Mouse (Mus musculus) gastrocnemius, adult 2 months (tissue): ENCODE measurements around the gene Lgals3bp. TPM values are rescaled to one million over a fixed set of nuclear protein-coding genes. Genes with fewer than 3 reads are reported as not detected.
"Not testable (repeated sequence)": the region's sequence is repeated elsewhere in the genome, so short reads cannot be mapped to it uniquely, and the experiment has no call there.

ENCODE experiments used
- DNase-seq: peaks from one replicate; pipeline ENCODE4 v3.0.0; 2022
- H3K27ac ChIP-seq: fragments of 200-600 bp; 2 replicates; pipeline ENCODE4 v1.8.1; 2022; ENCODE audit warnings: mild to moderate bottlenecking
- H3K4me3 ChIP-seq: fragments of 200-600 bp; 2 replicates; pipeline ENCODE4 v1.8.1; 2022; ENCODE audit warnings: mild to moderate bottlenecking, moderate library complexity
- CTCF ChIP-seq: fragments of 200-600 bp; IDR thresholded peaks from 2 replicates; pipeline ENCODE4 v1.8.1; 2022; ENCODE audit warnings: antibody characterized with exemption, mild to moderate bottlenecking, moderate library complexity
- intact Hi-C: fragments of 180-260 bp; cut with DNase I; formaldehyde crosslinking; loops from one replicate; pipeline ENCODE4 v1.15.1; 2025
- total RNA-seq, 2 experiments: library from RNA; stranded (reverse); gene quantifications; 2 replicates each; pipeline ENCODE4 v1.2.3; 2021

Gene Lgals3bp
- total RNA-seq, 2 experiments from 2014 or later = 12.0 to 17.0 TPM

DNA sequence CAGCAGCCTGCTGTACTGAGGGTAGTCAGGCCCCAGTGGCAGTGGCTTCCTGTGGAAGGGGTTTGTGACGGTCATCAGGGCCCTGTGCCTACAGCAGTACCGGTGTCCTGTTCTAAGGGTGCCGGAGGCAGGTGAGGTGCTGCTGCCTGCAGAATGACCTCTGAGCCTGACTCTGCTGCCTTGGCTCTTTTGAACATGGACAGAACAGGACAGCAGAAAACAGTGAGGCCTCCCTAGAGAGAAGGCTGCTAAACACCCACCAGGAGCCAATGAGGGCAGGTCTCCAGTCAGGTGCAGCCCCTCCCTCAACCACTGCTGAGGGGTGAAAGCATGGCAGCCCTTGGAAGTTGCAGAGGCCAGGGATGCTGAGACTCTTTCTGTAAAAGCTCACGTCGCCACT, 4.6 kb upstream of the Lgals3bp start:
- Histone ChIP-seq H3K4me3 (no peak overlapping the region), H3K27ac (no peak overlapping the region)
- DNase-seq = peak; percentile 15
- TF ChIP-seq CTCF = no peak
- intact Hi-C loops = no loop called here

DNA sequence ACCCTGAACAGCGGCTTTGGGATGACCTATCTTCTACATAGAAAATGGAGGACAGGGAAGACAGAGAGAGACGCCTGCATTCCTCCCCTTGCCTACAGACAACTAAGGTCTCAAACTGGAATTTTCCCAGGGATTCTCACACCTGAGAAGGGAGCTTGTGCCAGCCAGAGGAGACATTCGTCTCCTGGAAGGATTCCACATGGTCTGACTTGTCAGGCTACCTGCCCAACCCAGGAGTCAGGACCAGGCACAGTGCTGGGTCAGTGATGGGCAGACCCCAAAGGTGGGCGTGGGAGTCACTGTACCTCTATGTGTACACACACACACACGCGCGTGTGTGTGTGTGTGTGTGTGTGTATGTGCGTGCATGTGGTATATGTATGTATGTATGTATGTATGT, 3.4 kb upstream of the Lgals3bp start:
- DNase-seq = peak; percentile 14
- H3K27ac ChIP-seq = no peak overlapping the region
- intact Hi-C loops = no loop called here
- H3K4me3 ChIP-seq = no peak overlapping the region
- TF ChIP-seq CTCF = no peak

DNA sequence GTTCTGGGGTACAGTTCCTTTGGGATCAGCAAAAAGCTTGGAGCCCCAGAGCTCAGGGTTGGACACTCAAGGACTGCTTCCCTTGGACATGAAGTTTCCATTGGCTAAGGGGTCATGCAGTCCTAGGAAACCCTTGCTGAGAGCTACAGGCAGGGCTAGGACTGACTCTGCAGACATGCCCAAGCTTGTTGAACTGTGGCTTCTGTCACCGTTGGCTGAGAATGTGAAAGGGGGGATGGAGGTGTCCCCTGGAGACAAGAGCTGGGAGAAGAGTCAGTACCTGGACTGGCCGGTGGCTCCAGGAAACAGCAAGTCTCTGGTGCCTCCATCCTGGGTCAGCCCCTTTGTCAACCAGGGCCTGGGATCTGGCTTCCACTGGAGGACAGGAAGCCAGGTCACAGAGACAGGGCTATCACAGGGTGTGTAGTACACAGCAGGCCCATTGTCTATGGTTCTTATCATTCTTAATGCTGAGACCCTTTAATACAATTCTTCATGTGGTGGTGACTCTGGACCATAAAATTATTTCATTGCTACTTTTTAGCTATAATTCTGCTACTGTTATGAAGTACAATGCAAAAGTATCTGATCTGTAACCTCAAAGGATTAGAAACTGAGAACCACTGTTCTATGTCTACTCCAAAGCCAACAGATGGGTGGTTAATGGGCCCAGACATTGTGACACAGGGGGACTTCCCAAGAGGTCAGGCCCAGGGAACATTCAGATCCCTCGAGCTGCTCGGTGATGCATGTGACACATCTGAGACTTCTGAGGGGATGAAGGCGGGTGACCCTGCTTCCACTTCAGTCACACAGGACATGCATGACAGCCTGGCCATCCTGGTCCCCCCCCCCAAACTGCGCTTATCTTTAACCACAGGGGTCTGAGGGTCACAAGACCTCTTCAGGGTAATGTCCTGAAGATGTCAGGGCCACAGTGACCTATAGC, 2.3 kb upstream of the Lgals3bp start:
- intact Hi-C loops = no loop called here
- Histone ChIP-seq H3K4me3 (no peak overlapping the region), H3K27ac (no peak overlapping the region)
- peak; percentile 14 for DNase-seq
- TF ChIP-seq CTCF = no peak

DNA sequence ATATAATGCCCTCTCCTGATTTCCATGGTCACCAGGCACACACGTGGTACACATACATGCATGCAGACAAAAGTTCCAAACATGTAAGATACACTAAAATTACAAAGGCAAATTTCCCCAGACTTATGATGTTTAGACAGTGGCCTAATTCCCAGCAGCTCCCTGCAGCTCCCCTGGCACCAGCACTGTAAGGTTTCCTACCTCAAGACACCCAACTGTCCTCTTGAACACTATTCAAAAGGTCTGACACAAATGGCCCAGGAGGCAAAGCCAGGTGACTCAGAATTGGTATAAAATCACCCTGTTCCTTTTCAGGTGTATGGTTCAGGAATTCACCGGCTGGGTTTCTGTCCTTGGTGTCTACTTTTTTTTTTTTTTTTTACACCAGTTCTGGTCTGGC, 1.3 kb upstream of the Lgals3bp start:
- TF ChIP-seq CTCF = no peak
- DNase-seq = peak; percentile 2
- intact Hi-C loops = no loop called here
- Histone ChIP-seq H3K4me3 (no peak overlapping the region), H3K27ac (peak overlapping the region; percentile 91; the same call in 1 of the 2 replicates)

DNA sequence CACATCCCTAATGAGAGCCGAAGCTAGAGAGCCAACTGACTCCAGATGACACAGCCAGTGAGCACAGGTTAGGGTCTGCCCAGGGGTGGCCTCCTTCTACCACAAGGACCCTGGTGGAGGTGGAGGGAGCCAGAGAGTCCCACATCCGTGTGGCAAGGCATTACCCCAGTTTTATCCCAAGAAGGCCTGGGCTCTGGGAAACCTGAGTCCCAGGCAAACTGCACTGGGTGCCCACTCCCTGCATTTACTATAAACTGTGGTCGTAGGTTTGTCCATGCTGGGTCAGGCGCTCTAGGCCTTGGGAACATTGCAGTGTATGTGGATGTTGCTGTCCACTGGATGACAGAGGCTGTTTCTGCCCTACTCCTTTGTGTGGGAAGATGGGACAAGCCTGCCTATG, 697 bp downstream of the Lgals3bp start:
- DNase-seq = no peak
- no peak for TF ChIP-seq CTCF
- Histone ChIP-seq H3K27ac (peak overlapping the region; percentile 91), H3K4me3 (peak overlapping the region; percentile 73)
- intact Hi-C loops = no loop called here

DNA sequence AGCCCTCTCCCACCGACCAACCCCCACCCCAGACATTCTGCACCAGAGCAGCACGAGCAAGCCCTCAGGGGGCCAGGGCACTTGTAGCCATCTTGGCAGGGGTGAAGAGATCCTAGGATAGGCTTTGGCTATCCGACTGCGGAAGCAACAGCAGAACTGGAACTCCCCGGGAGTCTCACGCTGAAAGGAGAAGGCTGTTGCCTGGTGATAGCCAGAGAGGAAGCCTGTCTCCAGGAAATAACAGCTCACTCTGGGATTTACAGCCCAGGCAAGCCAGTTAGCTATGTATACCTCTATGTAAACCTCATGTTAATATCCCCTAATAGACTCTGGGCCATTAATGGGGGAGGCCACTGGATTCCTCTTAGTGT, 1.3 kb downstream of the Lgals3bp start:
- Histone ChIP-seq H3K27ac (peak overlapping the region; percentile 91), H3K4me3 (peak overlapping the region; percentile 73)
- DNase-seq = peak; percentile 24
- intact Hi-C loops = no loop called here
- TF ChIP-seq CTCF = no peak

DNA sequence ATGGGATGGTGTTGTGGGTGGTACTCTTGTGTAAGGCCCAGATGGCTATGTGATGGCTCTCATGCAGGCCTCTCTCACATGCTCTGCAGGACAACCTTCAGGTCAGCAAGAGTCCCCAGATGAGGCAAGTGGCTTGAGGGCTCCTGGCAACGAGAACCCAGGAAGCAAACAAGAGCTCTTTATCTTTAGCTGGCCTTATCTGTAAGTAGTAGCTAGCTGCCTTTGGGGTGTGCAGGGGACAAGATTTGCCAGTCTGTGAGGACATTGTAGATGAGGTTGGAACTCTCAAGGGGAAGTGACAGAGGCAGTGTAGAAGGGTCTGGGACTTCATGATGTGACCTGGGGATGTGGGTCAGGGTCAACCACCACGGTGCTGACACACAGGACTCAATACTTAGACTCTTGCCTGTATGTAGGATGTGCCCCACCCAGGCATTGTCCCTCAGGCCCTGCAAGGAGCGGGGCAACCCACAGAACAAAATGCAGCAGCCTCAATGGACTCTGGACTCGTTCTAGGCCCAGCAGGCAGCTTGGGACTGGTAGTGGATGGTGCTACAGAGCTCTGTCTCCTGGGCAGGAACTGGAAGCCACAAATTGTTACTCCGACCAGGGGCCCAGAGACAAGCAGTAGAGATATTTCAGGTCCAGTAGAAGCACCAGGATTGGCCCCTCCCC, 1.9 kb downstream of the Lgals3bp start:
- TF ChIP-seq CTCF = no peak
- Histone ChIP-seq H3K4me3 (peak overlapping the region; percentile 73), H3K27ac (peak overlapping the region; percentile 91)
- DNase-seq = peak; percentile 15
- intact Hi-C loops = no loop called here

DNA sequence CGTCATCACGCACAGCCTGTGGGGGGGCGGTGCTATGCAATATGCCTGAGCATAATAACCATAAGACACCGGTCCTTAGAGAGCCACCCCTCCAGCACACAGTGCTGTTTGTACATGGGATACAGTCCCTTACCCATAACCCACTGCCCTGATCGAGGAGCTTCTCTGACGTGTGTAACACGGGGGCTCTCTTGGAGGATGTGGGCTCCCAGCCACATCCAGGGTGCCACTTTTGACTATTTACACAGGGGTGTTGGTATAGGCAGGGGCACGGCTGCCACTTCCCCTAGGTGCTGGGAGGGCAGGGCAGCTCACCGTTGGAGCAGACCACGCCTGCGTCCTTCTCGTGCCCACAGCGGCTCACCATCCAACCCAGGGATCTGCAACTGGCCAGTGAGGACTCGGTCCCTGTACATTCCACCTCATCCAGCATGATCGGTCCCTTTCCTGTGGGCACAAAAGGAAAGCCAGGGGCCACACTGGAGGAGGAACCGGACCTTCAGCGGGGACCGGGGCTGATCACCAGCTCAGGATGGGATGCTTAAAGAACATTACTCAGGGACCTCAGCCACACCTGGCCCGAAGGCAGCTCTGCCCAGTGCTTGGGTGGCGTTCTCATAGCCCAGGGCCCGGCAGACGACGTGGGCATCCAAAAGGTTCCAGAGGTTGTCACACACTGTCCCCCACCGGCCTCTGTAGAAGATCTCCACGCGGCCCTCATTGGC, 3.9 kb downstream of the Lgals3bp start:
- peak; percentile 15 for DNase-seq
- no peak for TF ChIP-seq CTCF
- intact Hi-C loops = no loop called here
- no peak overlapping the region for H3K27ac ChIP-seq
- H3K4me3 ChIP-seq = no peak overlapping the region

DNA sequence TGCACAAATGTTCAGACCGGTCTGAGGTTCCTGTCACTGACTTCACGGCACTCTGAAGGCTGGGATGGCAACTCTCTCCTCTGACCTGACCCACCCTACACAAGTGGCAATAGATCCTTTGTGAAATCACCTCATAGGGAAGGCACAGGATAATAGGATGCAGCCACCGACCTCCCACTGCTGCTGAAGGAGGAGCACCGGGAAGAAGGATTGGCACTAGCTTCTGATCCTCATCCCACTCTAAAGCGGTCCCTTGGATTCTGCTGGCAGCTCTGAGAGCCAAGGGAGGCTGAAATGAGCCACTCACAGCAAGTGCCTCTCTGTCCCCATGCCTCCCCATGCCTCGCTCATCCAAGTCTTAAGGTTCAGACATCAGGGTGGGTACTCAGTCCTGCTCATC, 7.4 kb downstream of the Lgals3bp start:
- Histone ChIP-seq H3K4me3 (no peak overlapping the region), H3K27ac (no peak overlapping the region)
- no peak for DNase-seq
- intact Hi-C loops = no loop called here
- TF ChIP-seq CTCF = no peak

DNA sequence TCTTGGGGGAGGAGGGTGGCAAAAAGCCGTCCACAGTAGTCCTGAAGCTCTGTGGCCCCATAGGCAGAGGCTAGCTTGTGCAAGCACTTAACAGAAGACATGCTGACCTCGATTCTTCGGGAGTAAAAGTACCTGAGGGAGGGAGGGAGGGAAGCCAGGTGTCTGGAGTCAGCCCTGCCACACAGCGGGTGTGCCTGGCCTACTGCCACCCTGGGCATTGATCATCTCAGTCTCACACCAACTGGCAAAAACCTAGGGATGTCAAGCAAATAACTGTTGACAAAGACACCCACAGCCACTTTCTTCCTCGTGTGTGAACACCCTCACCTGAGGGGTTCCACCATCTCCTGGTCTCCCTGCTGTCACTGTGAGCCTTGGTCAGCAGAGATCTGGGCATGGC, 7.9 kb downstream of the Lgals3bp start:
- no peak for TF ChIP-seq CTCF
- peak; percentile 5 for DNase-seq
- H3K27ac ChIP-seq = no peak overlapping the region
- intact Hi-C loops = no loop called here
- no peak overlapping the region for H3K4me3 ChIP-seq

DNA sequence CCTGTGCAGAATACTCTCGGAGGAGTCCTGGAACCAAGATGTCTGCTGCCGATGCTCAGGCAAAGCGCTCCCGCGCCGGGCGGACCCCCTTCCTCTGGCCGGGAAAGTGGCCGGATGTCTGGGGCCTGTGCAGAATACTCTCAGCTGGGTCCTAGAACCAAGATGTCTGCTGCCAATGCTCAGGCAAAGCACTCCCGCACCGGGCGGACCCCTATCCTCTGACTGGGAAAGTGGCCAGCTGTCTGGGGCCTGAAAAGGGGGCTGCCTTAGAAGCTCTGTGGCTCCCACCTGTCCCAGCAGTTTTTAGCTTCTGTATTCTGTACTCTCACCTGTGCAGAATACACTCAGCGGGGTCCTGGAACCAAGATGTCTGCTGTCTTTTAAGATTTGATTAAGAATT, 14.1 kb downstream of the Lgals3bp start:
- H3K27ac ChIP-seq, intact Hi-C loops, H3K4me3 ChIP-seq: not testable (repeated sequence)
- peak; percentile 11 for DNase-seq

DNA sequence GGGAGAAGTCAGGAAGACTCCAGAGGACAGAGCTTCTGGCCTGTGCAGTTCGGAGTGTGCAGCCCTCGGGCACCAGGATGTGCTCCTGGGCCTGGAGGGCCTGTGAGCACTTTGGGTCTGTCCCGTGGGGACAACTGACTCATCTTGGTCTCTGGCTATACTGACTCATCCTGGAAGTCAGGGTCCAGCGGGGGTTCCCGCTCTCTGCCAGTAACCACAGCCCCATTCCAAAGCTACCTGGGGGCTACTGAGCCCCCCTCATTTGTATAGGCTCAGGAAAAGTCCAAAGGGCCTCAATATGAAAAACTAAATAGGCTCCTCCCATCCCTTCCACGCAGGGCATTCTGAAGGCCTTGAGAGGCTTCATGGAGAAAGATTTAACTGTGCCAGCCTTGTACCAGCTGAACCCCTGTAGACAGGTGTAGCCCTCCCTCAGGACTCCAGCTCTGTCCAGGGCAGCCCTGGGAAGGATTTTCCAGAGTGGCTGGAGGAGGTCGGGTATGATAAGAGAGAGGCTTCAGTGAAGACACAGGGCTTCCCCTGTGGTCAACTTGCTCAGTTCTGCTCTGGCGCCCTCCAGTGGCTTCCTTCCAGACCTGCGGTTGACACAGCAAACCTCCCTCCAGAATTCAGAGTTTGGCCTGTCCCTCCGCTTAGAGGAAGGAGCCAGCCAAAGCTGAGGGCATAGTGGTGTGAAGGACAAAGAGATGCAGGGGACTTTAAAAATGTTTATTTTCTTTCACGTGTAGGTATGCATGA, 22.5 kb downstream of the Lgals3bp start:
- DNase-seq = peak; percentile 93
- peak; percentile 98; the same call in 1 of the 2 replicates for TF ChIP-seq CTCF
- intact Hi-C loops = loop anchor here (1.0 to 10.0 kb wide), 2 partner anchors 62 to 295 kb away; no protein-coding TSS in a partner anchor
- peak overlapping the region; percentile 74 for H3K27ac ChIP-seq
- peak overlapping the region; percentile 32 for H3K4me3 ChIP-seq
